In the genomic region with DNA sequence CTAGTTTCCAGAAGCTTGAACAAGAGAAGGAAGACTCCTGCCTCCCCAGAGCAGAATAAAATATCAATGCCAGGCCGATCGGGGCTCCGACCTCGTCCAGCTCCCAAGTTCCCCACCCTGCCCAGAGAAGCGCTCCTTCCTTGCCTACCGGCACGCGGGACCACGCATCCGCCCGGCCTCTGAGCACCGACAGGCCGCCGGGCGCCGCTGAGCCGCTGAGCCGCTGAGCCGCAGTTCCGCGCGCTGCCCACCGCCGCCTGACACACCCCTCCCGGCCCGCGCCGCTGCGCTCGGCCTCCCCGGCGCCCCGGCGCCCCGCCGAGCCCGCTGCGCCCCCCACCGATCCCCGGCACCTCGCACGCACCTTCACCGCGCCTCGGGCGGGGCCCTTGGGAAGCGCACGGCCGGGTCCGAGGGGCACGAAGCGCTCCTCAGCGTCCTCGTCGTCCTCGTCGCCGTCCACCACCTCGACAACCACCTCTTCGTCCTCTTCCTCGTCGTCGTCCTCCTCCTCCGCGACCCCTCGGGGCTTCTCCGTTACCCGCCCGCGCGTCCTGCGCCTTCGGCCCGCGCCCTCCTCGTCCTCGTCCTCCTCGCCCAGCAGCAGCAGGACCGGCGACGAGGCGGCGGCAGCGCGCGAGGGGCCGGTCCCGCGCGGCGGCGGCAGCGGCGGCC, we compare ENCODE assay signal across 8 mouse cellular contexts. TPM values are rescaled to one million over a fixed set of nuclear protein-coding genes. Genes with fewer than 3 reads are reported as not detected.
DNase-seq lines count a peak whose midpoint lies in the region; ATAC-seq and TF ChIP-seq lines count a peak whose summit lies in the region.

No protein-coding gene starts in this region.

- peak overlapping the region; percentile 81 for H3K4me3 ChIP-seq in embryonic facial prominence, embryonic 12.5 days
- peak overlapping the region; percentile 92 to 99 for H3K4me3 ChIP-seq in heart, embryonic 14.5 days (ENCODE audit: control insufficient read depth in 1 of 2, insufficient read depth in 1 of 2, low read depth in 1 of 2, low read length in 2 of 2)
- H3K4me3 ChIP-seq in lung, embryonic 14.5 days (ENCODE audit: low read depth, low read length) = peak overlapping the region; percentile 88
- peak overlapping the region; percentile 89 for H3K4me3 ChIP-seq in neural tube, embryonic 14.5 days (ENCODE audit: low read depth, low read length)

- ATAC-seq in embryonic facial prominence, embryonic 12.5 days (ENCODE audit: insufficient number of reproducible peaks, insufficient read depth, low FRiP score, low TSS enrichment) = no peak
- peak; percentile 9; the same call in 1 of the 2 replicates for ATAC-seq in heart, embryonic 14.5 days (ENCODE audit: insufficient number of reproducible peaks, insufficient read depth, low FRiP score, low read depth)
- ATAC-seq in lung, embryonic 14.5 days (ENCODE audit: insufficient read depth) = peak; percentile 32
- peak; percentile 16 for ATAC-seq in neural tube, embryonic 14.5 days (ENCODE audit: low read depth)

- TF ChIP-seq CTCF in lung, embryonic 14.5 days (IDR thresholded peaks at IDR 0.05; ENCODE audit: low read depth) = no peak

- H3K4me1 ChIP-seq in embryonic facial prominence, embryonic 12.5 days = peaks cover 26% of the 10 kb centered on the region
- peaks cover 6 to 21% of the 10 kb centered on the region in 2 experiments for H3K4me1 ChIP-seq in heart, embryonic 14.5 days (ENCODE audit: control insufficient read depth in 2 of 2, insufficient read depth in 2 of 2, low read length in 2 of 2)
- peaks cover 12% of the 10 kb centered on the region; the same call in 1 of the 2 replicates for H3K4me1 ChIP-seq in lung, embryonic 14.5 days (ENCODE audit: insufficient read depth)
- peaks cover 10% of the 10 kb centered on the region for H3K4me1 ChIP-seq in neural tube, embryonic 14.5 days (ENCODE audit: control insufficient read depth, insufficient read depth, low read length)

- WGBS in embryonic facial prominence, embryonic 12.5 days = under 1% methylated on average over 89 of the region's 94 CpGs
- under 1% methylated on average over 90 of the region's 94 CpGs for WGBS in heart, embryonic 14.5 days
- WGBS in lung, embryonic 14.5 days = under 1% methylated on average over 83 of the region's 94 CpGs
- WGBS in neural tube, embryonic 14.5 days = under 1% methylated on average over 80 of the region's 94 CpGs

- H3K27me3 ChIP-seq in embryonic facial prominence, embryonic 12.5 days = no peaks in the 10 kb centered on the region
- H3K27me3 ChIP-seq in heart, embryonic 14.5 days (ENCODE audit: control insufficient read depth, insufficient read depth, low read length) = no peaks in the 10 kb centered on the region
- H3K27me3 ChIP-seq in lung, embryonic 14.5 days (ENCODE audit: insufficient read depth, low read length) = no peaks in the 10 kb centered on the region
- no peaks in the 10 kb centered on the region for H3K27me3 ChIP-seq in neural tube, embryonic 14.5 days (ENCODE audit: control insufficient read depth, insufficient read depth, low read length)

- peak overlapping the region; percentile 80 for H3K4me2 ChIP-seq in embryonic facial prominence, embryonic 12.5 days (replicated peaks)
- H3K4me2 ChIP-seq in heart, embryonic 14.5 days (ENCODE audit: low read length) = peak overlapping the region; percentile 69
- peak overlapping the region; percentile 90 for H3K4me2 ChIP-seq in lung, embryonic 14.5 days
- peak overlapping the region; percentile 85 for H3K4me2 ChIP-seq in neural tube, embryonic 14.5 days (ENCODE audit: low read depth, low read length)

- DNase-seq in layer of hippocampus, adult 18-20 months (ENCODE audit: low spot score in 2 of 2) = peak; percentile 22 to 33
- DNase-seq in layer of hippocampus, adult 9-11 months = no peak
- peak; percentile 75 for DNase-seq in kidney, postnatal 10 days
- DNase-seq in lung, embryonic 14.5 days = peak; percentile 65
- peak; percentile 50 for DNase-seq in thymus, postnatal 0 days (ENCODE audit: low spot score)

- H3K36me3 ChIP-seq in embryonic facial prominence, embryonic 12.5 days = no peaks in the 10 kb centered on the region
- H3K36me3 ChIP-seq in heart, embryonic 14.5 days (ENCODE audit: control insufficient read depth, insufficient read depth, low read length) = no peaks in the 10 kb centered on the region
- H3K36me3 ChIP-seq in lung, embryonic 14.5 days (ENCODE audit: insufficient read depth) = no peaks in the 10 kb centered on the region
- H3K36me3 ChIP-seq in neural tube, embryonic 14.5 days (ENCODE audit: control insufficient read depth, insufficient read depth, low read length) = no peaks in the 10 kb centered on the region

- H3K27ac ChIP-seq in embryonic facial prominence, embryonic 12.5 days = peak overlapping the region; percentile 96
- H3K27ac ChIP-seq in heart, embryonic 14.5 days (replicated peaks in 1 of 2; ENCODE audit: control insufficient read depth in 1 of 2, insufficient read depth in 1 of 2, low read depth in 2 of 2, low read length in 2 of 2) = peak overlapping the region; percentile 90 to 97
- H3K27ac ChIP-seq in lung, embryonic 14.5 days (ENCODE audit: low read depth) = peak overlapping the region; percentile 98
- H3K27ac ChIP-seq in neural tube, embryonic 14.5 days (ENCODE audit: low read depth, low read length) = peak overlapping the region; percentile 95

- peak overlapping the region; percentile 91 for H3K9ac ChIP-seq in embryonic facial prominence, embryonic 12.5 days
- H3K9ac ChIP-seq in heart, embryonic 14.5 days (ENCODE audit: low read length) = peak overlapping the region; percentile 94
- peak overlapping the region; percentile 87 for H3K9ac ChIP-seq in lung, embryonic 14.5 days
- H3K9ac ChIP-seq in neural tube, embryonic 14.5 days (replicated peaks; ENCODE audit: low read depth, low read length) = peak overlapping the region; percentile 97

- no peaks in the 10 kb centered on the region for H3K9me3 ChIP-seq in embryonic facial prominence, embryonic 12.5 days
- H3K9me3 ChIP-seq in heart, embryonic 14.5 days (ENCODE audit: control insufficient read depth, low read length) = no peaks in the 10 kb centered on the region
- H3K9me3 ChIP-seq in lung, embryonic 14.5 days (ENCODE audit: low read depth, low read length) = no peaks in the 10 kb centered on the region
- no peaks in the 10 kb centered on the region for H3K9me3 ChIP-seq in neural tube, embryonic 14.5 days (ENCODE audit: control insufficient read depth, low read length)

RNA-seq across cellular contexts. Expression of gene Zfp704, which starts 0.8 kb away (rescaled TPM):
- 10 to 100 TPM; 29.1 to 29.3 TPM for total RNA-seq in layer of hippocampus, adult 18-20 months (2021)
- 8.8 and 9.3 TPM in 2 replicates for polyA plus RNA-seq in embryonic facial prominence, embryonic 12.5 days (2016; fragmentation: Nextera tagmentation; extraction: Ambion mirVana)
- polyA plus RNA-seq in heart, embryonic 14.5 days (2014; fragmentation: Nextera tagmentation; extraction: Ambion mirVana) = 8.1 and 9.2 TPM in 2 replicates
- 13.1 and 13.7 TPM in 2 replicates for polyA plus RNA-seq in lung, embryonic 14.5 days (2014; fragmentation: Nextera tagmentation; extraction: Ambion mirVana)
- 18.6 and 19.2 TPM in 2 replicates for polyA plus RNA-seq in neural tube, embryonic 14.5 days (2014; fragmentation: Nextera tagmentation; extraction: Ambion mirVana)
- polyA plus RNA-seq in thymus, postnatal 0 days (2015; fragmentation: Nextera tagmentation; extraction: Ambion mirVana) = 2.5 and 4.7 TPM in 2 replicates
